Mouse (Mus musculus): Measurements from ENCODE around the gene Got2. TPM values are rescaled to one million over a fixed set of nuclear protein-coding genes. Genes with fewer than 3 reads are reported as not detected.

The Got2 gene
- 91.7 and 107 TPM in 2 replicates for polyA plus RNA-seq (2012; rRNA removed)
- 69.8 and 79.3 TPM in 2 replicates for polyA plus RNA-seq (2014; fragmentation: Nextera tagmentation; extraction: Ambion mirVana)

GRCm38 (mm10) chr8:95888285-95889136 is at the start of gene Got2:
TSS of gene Got2 (minus strand) at chr8:95888547.
- Histone ChIP-seq H3K4me3 (ENCODE audit: insufficient read depth in 1 of 2, low read depth in 2 of 2, low read length in 2 of 2) (peak within 1 kb of the TSS; percentile 76 to 95), H3K9ac (replicated peaks) (peak within 1 kb of the TSS; percentile 83), H3K4me1 (replicated peaks; ENCODE audit: control insufficient read depth in 2 of 2, insufficient read depth in 2 of 2, low read length in 1 of 2) (peaks cover 0 to 14% of the 10 kb centered on the region in 2 experiments; a peak in 3 of 4 replicates), H3K4me2 (ENCODE audit: low read depth) (peak within 1 kb of the TSS; percentile 98), H3K27ac (peak within 1 kb of the TSS; percentile 52), H3K36me3 (replicated peaks; ENCODE audit: control insufficient read depth, insufficient read depth, low read depth) (no peaks in the 10 kb centered on the region), H3K9me3 (ENCODE audit: control insufficient read depth, low read length) (no peaks in the 10 kb centered on the region), H3K27me3 (ENCODE audit: control insufficient read depth, insufficient read depth, low read length) (no peaks in the 10 kb centered on the region)
- ATAC-seq (ENCODE audit: insufficient read depth) (peak; percentile 84), DNase-seq (ENCODE audit: low read depth in 3 of 3, low spot score in 3 of 3) (peak; percentile 81 to 86 (median 81))
- 5% methylated on average over 31 of the region's 31 CpGs for WGBS (ENCODE audit: insufficient replicate concordance)
- TF ChIP-seq EP300 (IDR thresholded peaks at IDR 0.05; ENCODE audit: low read depth) (no peak), CTCF (IDR thresholded peaks at IDR 0.05; ENCODE audit: low read depth) (peak; percentile 98)

GRCm38 (mm10) chr8:95932841-95933240 is 44.5 kb upstream of the Got2 start:
- Histone ChIP-seq H3K36me3 (replicated peaks; ENCODE audit: control insufficient read depth, insufficient read depth, low read depth) (no peaks in the 10 kb centered on the region), H3K4me2 (ENCODE audit: low read depth) (no peak overlapping the region), H3K27ac (no peak overlapping the region), H3K9me3 (ENCODE audit: control insufficient read depth, low read length) (no peaks in the 10 kb centered on the region), H3K4me1 (replicated peaks; ENCODE audit: control insufficient read depth in 2 of 2, insufficient read depth in 2 of 2, low read length in 1 of 2) (no peaks in the 10 kb centered on the region), H3K9ac (replicated peaks) (no peak overlapping the region), H3K4me3 (ENCODE audit: insufficient read depth in 1 of 2, low read depth in 2 of 2, low read length in 2 of 2) (no peak overlapping the region), H3K27me3 (ENCODE audit: control insufficient read depth, insufficient read depth, low read length) (no peaks in the 10 kb centered on the region)
- DNase-seq (ENCODE audit: low read depth in 3 of 3, low spot score in 3 of 3) = no peak
- no peak for TF ChIP-seq CTCF (IDR thresholded peaks at IDR 0.05; ENCODE audit: low read depth)
- TF ChIP-seq EP300 (IDR thresholded peaks at IDR 0.05; ENCODE audit: low read depth) = no peak
- 72% methylated on average over 5 of the region's 5 CpGs for whole genome bisulfite sequencing (ENCODE audit: insufficient replicate concordance)
- no peak for ATAC-seq (ENCODE audit: insufficient read depth)

GRCm38 (mm10) chr8:95929821-95930220 is 41.5 kb upstream of the Got2 start:
- no peak overlapping the region for H3K4me3 ChIP-seq (ENCODE audit: insufficient read depth in 1 of 2, low read depth in 2 of 2, low read length in 2 of 2)
- no peaks in the 10 kb centered on the region for H3K9me3 ChIP-seq (ENCODE audit: control insufficient read depth, low read length)
- no peaks in the 10 kb centered on the region for H3K36me3 ChIP-seq (replicated peaks; ENCODE audit: control insufficient read depth, insufficient read depth, low read depth)
- H3K4me1 ChIP-seq (replicated peaks; ENCODE audit: control insufficient read depth in 2 of 2, insufficient read depth in 2 of 2, low read length in 1 of 2) = no peaks in the 10 kb centered on the region
- H3K27me3 ChIP-seq (ENCODE audit: control insufficient read depth, insufficient read depth, low read length) = no peaks in the 10 kb centered on the region
- H3K4me2 ChIP-seq (ENCODE audit: low read depth) = no peak overlapping the region
- 51% methylated on average over 4 of the region's 4 CpGs for WGBS (ENCODE audit: insufficient replicate concordance)
- DNase-seq (ENCODE audit: low read depth in 3 of 3, low spot score in 3 of 3) = no peak
- no peak for ATAC-seq (ENCODE audit: insufficient read depth)
- no peak for TF ChIP-seq CTCF (IDR thresholded peaks at IDR 0.05; ENCODE audit: low read depth)
- H3K27ac ChIP-seq = no peak overlapping the region
- H3K9ac ChIP-seq (replicated peaks) = no peak overlapping the region

GRCm38 (mm10) chr8:95916106-95916505 is 27.8 kb upstream of the Got2 start:
- 7% methylated on average over 9 of the region's 9 CpGs for WGBS (ENCODE audit: insufficient replicate concordance)
- ATAC-seq (ENCODE audit: insufficient read depth) (peak; percentile 37; the same call in 1 of the 2 replicates), DNase-seq (ENCODE audit: low read depth in 3 of 3, low spot score in 3 of 3) (no peak)
- TF ChIP-seq CTCF (IDR thresholded peaks at IDR 0.05; ENCODE audit: low read depth) (no peak), EP300 (IDR thresholded peaks at IDR 0.05; ENCODE audit: low read depth) (no peak)
- H3K4me1 ChIP-seq (replicated peaks; ENCODE audit: control insufficient read depth in 2 of 2, insufficient read depth in 2 of 2, low read length in 1 of 2) = no peaks in the 10 kb centered on the region
- H3K9ac ChIP-seq (replicated peaks) = no peak overlapping the region
- H3K27ac ChIP-seq = no peak overlapping the region
- H3K9me3 ChIP-seq (ENCODE audit: control insufficient read depth, low read length) = no peaks in the 10 kb centered on the region
- H3K4me2 ChIP-seq (ENCODE audit: low read depth) = peak overlapping the region; percentile 38
- no peaks in the 10 kb centered on the region for H3K27me3 ChIP-seq (ENCODE audit: control insufficient read depth, insufficient read depth, low read length)
- no peak overlapping the region for H3K4me3 ChIP-seq (ENCODE audit: insufficient read depth in 1 of 2, low read depth in 2 of 2, low read length in 2 of 2)
- no peaks in the 10 kb centered on the region for H3K36me3 ChIP-seq (replicated peaks; ENCODE audit: control insufficient read depth, insufficient read depth, low read depth)

GRCm38 (mm10) chr8:95914905-95915643 is 26.7 kb upstream of the Got2 start:
- no peak overlapping the region for H3K4me3 ChIP-seq (ENCODE audit: insufficient read depth in 1 of 2, low read depth in 2 of 2, low read length in 2 of 2)
- H3K9ac ChIP-seq (replicated peaks) = no peak overlapping the region
- TF ChIP-seq CTCF (IDR thresholded peaks at IDR 0.05; ENCODE audit: low read depth) (peak; percentile 85), EP300 (IDR thresholded peaks at IDR 0.05; ENCODE audit: low read depth) (no peak)
- no peaks in the 10 kb centered on the region for H3K36me3 ChIP-seq (replicated peaks; ENCODE audit: control insufficient read depth, insufficient read depth, low read depth)
- ATAC-seq (ENCODE audit: insufficient read depth) = no peak
- DNase-seq (ENCODE audit: low read depth in 3 of 3, low spot score in 3 of 3) = peak; percentile 24 to 40 (median 37)
- 6% methylated on average over 7 of the region's 7 CpGs for WGBS (ENCODE audit: insufficient replicate concordance)
- H3K4me1 ChIP-seq (replicated peaks; ENCODE audit: control insufficient read depth in 2 of 2, insufficient read depth in 2 of 2, low read length in 1 of 2) = no peaks in the 10 kb centered on the region
- H3K9me3 ChIP-seq (ENCODE audit: control insufficient read depth, low read length) = no peaks in the 10 kb centered on the region
- no peak overlapping the region for H3K4me2 ChIP-seq (ENCODE audit: low read depth)
- no peak overlapping the region for H3K27ac ChIP-seq
- no peaks in the 10 kb centered on the region for H3K27me3 ChIP-seq (ENCODE audit: control insufficient read depth, insufficient read depth, low read length)
